Mouse (Mus musculus) adipocyte (in vitro differentiated cells): ENCODE results near the gene Uckl1.
A peak's percentile ranks its signal among the peaks of the same experiment; 100 is the strongest.

Experiments used
- DNase-seq: peaks from one replicate; pipeline ENCODE4 v3.0.0-alpha.2; 2016; ENCODE audit warnings: low spot score

The Uckl1 gene

GRCm38 (mm10) chr2:181520118-181520935 lies 64.4 kb downstream of the Uckl1 start, which contains the start of gene Dnajc5:
Gene Dnajc5 (plus strand): TSS chr2:181520485.
- DNase-seq: peak; percentile 99

DNA sequence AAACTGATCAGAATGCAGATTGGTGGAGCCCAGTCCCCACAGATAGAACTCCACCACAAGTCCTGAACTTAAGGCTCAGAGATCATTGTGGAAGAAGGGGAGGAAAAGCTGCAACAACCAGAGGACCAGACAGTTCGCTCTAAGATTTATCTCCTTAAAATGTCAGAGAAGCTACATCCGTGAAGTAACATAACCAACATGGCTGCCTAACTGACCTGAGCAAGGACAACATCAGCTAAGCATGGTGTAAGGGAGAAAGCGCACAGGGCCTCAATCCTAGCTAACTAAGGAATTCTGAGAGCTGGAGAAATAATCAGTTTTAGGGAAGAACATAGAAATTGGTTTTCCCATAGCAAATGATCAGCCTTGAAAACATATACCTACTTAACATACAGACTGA lies 65.5 kb downstream of the Uckl1 start:
- DNase-seq: peak; percentile 49
